Mouse (Mus musculus) heart, postnatal 0 days (tissue): ENCODE results near the gene Erbb2. TPM values are rescaled to one million over a fixed set of nuclear protein-coding genes. Genes with fewer than 3 reads are reported as not detected.
A peak's percentile ranks its signal among the peaks of the same experiment; 100 is the strongest.

Experiments used
- ATAC-seq: fragments of 200-750 bp; cut with Nextera tagmentation; 2 replicates; pipeline ENCODE4 v1.8.0; 2017; ENCODE audit warnings: low read depth, moderate number of reproducible peaks, moderate library complexity; ENCODE audit not compliant: insufficient read depth
- DNase-seq: peaks from one replicate; pipeline ENCODE4 v3.0.0-alpha.2; 2016; ENCODE audit warnings: low spot score
- H3K27ac ChIP-seq: fragments of 300-500 bp; sonication (generic); 2 replicates; pipeline ENCODE4 v1.5.1; 2014; ENCODE audit warnings: low read depth, mild to moderate bottlenecking
- H3K27me3 ChIP-seq: fragments of 300-500 bp; sonication (generic); 2 replicates; pipeline ENCODE4 v1.6.1; 2014; ENCODE audit warnings: low read length, mixed read lengths; ENCODE audit not compliant: control insufficient read depth, insufficient read depth
- H3K36me3 ChIP-seq: fragments of 300-500 bp; sonication (generic); replicated peaks from 2 replicates; pipeline ENCODE4 v1.6.1; 2014; ENCODE audit warnings: low read length, mixed read lengths; ENCODE audit not compliant: control insufficient read depth, insufficient read depth
- H3K4me1 ChIP-seq: fragments of 300-500 bp; sonication (generic); 2 replicates; pipeline ENCODE4 v1.6.1; 2014; ENCODE audit warnings: antibody characterized with exemption; ENCODE audit not compliant: control insufficient read depth, insufficient read depth
- H3K4me2 ChIP-seq: fragments of 300-500 bp; sonication (generic); 2 replicates; pipeline ENCODE4 v1.6.1; 2014; ENCODE audit warnings: low read depth, mild to moderate bottlenecking, low read length, moderate library complexity
- H3K4me3 ChIP-seq: fragments of 300-500 bp; sonication (generic); 2 replicates; pipeline ENCODE4 v1.5.1; 2014; ENCODE audit warnings: low read depth, low read length
- H3K9ac ChIP-seq: fragments of 300-500 bp; sonication (generic); replicated peaks from 2 replicates; pipeline ENCODE4 v1.6.1; 2014; ENCODE audit warnings: low read depth, low read length, mixed read lengths
- H3K9me3 ChIP-seq: fragments of 300-500 bp; sonication (generic); replicated peaks from 2 replicates; pipeline ENCODE4 v1.6.1; 2016; ENCODE audit warnings: low read length; ENCODE audit not compliant: control insufficient read depth
- CTCF ChIP-seq: IDR thresholded peaks from 2 replicates; pipeline ENCODE4 v1.5.1; 2016; ENCODE audit warnings: antibody characterized with exemption, control low read depth, low read depth
- EP300 ChIP-seq: IDR thresholded peaks from 2 replicates; pipeline ENCODE4 v1.6.1; 2016; ENCODE audit warnings: antibody characterized with exemption, low read depth
- WGBS: fragments of 180-500 bp; shearing (Covaris S2); extraction: QIAGEN DNeasy Blood & Tissue Kit; methylation state at CpG from one replicate; pipeline ENCODE4 v1.1.7; 2014; 5-methylcytosine and 5-hydroxymethylcytosine counted together
- polyA plus RNA-seq: library from polyadenylated mRNA; unstranded; fragments of >200 nt; fragmentation: Nextera tagmentation; extraction: Ambion mirVana; gene quantifications from 2 replicates; pipeline ENCODE4 v1.2.1, GENCODE M21; 2015
- total RNA-seq: library from RNA; depleted of rRNA; stranded (reverse); fragments of >200 nt; gene quantifications from 2 replicates; pipeline ENCODE4 v1.2.3, GENCODE M21; 2014; ENCODE audit warnings: low replicate concordance

Gene Erbb2
- total and polyA plus RNA-seq, 2 experiments from 2014 or later: 15.5 to 23.2 TPM

DNA sequence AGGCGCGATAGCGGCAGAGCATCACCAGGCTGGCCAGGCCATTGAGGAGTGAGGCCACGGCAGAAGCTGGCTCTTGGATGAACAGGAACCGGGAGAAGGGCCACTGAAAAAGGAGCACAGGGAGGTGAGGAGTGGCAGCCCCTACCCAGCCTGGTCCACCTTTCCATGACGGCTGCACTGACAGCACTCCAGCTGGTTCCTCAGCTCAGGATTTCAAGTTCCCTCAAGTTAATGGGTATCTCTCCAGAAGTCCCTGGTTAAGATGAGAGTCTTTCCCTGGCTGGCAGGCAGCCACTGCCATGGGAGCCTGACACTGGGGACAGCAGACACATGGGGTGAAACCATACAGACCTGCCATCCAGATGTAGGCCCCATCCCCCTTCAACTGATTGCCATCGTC lies 14.3 kb upstream of the Erbb2 start:
- DNase-seq (no peak), ATAC-seq (no peak)
- Histone ChIP-seq H3K9ac (no peak overlapping the region), H3K27ac (no peak overlapping the region), H3K9me3 (no peaks in the 10 kb centered on the region), H3K36me3 (0 out of 2 replicates have a peak, but pooled peaks cover 9% of the 10 kb centered on the region), H3K4me3 (no peak overlapping the region), H3K27me3 (no peaks in the 10 kb centered on the region), H3K4me2 (no peak overlapping the region), H3K4me1 (peaks cover 34% of the 10 kb centered on the region)
- no peak for TF ChIP-seq CTCF
- no peak for TF ChIP-seq EP300
- 86% methylated on average over 7 of the region's 7 CpGs for WGBS

DNA sequence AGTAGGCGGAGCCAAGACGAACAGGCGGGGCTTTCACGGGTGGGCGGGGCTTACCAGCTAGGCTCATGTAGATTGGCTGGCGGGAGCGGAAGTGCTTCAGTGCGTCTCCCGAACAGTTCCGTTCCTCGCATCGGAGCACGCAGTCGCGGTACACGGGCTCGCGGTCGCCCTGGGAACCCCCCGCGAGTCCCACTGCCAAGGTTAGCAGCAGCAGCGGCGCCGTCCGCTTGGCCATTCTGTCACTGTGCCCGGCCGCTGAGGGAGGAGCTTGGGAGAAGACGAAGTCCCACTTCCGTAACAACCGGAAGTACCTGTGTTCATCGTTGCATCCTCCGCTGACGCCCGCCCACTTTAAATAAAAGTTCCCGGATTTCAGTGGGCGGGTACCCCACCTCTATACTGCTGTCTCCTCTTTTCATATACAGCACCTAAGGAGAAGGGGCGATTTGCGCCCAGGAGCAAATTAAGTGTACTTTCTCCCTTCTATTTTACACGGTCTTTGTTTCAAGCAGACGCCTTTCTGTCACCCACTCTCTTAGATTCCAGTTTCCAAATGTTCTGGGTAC lies 12.0 kb upstream of the Erbb2 start, which contains the start of gene Pgap3:
Gene Pgap3 (minus strand): TSS at position 330 of the 566 bp plus-strand sequence.
- peak within 1 kb of the TSS; percentile 72 for H3K4me2 ChIP-seq
- H3K27ac ChIP-seq: peak within 1 kb of the TSS; percentile 93
- DNase-seq (peak; percentile 85), ATAC-seq (peak; percentile 84)
- under 1% methylated on average over 40 of the region's 40 CpGs for WGBS
- peaks cover 13% of the 10 kb centered on the region for H3K4me1 ChIP-seq
- peak within 1 kb of the TSS; percentile 63 for H3K9ac ChIP-seq
- peak within 1 kb of the TSS; percentile 65 for H3K4me3 ChIP-seq
- H3K9me3 ChIP-seq: no peaks in the 10 kb centered on the region
- no peak for TF ChIP-seq CTCF
- no peak for TF ChIP-seq EP300
- H3K36me3 ChIP-seq: 0 out of 2 replicates have a peak, but pooled peaks cover 9% of the 10 kb centered on the region
- H3K27me3 ChIP-seq: no peaks in the 10 kb centered on the region

- peak overlapping the region; percentile 65 for H3K4me3 ChIP-seq
- DNase-seq (no peak), ATAC-seq (no peak)
- H3K9me3 ChIP-seq: no peaks in the 10 kb centered on the region
- TF ChIP-seq CTCF: no peak
- peak overlapping the region; percentile 72 for H3K4me2 ChIP-seq
- peak overlapping the region; percentile 93 for H3K27ac ChIP-seq
- 0 out of 2 replicates have a peak, but pooled peaks cover 9% of the 10 kb centered on the region for H3K36me3 ChIP-seq
- WGBS: 55% methylated on average over 3 of the region's 3 CpGs
- H3K9ac ChIP-seq: peak overlapping the region; percentile 63
- H3K4me1 ChIP-seq: peaks cover 11% of the 10 kb centered on the region
- no peaks in the 10 kb centered on the region for H3K27me3 ChIP-seq
These were observed 11.5 kb upstream of the Erbb2 start for GRCm38 (mm10) chr11:98400816-98401215.

- WGBS: 66% methylated on average over 6 of the region's 6 CpGs
- Histone ChIP-seq H3K4me1 (peaks cover 14% of the 10 kb centered on the region; the same call in 1 of the 2 replicates), H3K4me3 (no peak overlapping the region), H3K27me3 (no peaks in the 10 kb centered on the region), H3K4me2 (no peak overlapping the region), H3K9me3 (no peaks in the 10 kb centered on the region), H3K9ac (no peak overlapping the region), H3K36me3 (no peaks in the 10 kb centered on the region), H3K27ac (no peak overlapping the region)
- DNase-seq (no peak), ATAC-seq (no peak)
- TF ChIP-seq EP300 (no peak), CTCF (no peak)
These were observed 5.6 kb upstream of the Erbb2 start for GRCm38 (mm10) chr11:98406621-98407020.

DNA sequence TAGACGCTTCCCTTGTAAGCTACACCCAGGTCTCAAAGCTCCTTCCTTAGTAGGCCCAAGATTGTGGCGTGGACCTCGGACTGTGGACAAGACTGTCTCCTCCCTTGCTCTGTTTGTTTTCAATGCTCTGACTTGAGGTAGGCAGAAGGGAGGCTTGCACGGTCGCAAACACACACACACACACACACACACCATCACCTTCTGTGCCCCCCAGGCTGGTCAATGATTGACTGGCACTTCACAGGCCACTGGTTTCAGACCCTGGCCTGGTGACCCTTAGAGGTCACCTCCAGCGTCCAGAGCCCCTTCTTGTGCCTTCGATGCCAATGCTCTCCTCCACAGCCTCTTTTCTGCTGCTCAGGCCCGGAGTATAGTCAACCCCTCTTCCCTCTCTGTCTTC lies 3.4 kb upstream of the Erbb2 start:
- no peaks in the 10 kb centered on the region for H3K9me3 ChIP-seq
- DNase-seq (no peak), ATAC-seq (no peak)
- peak overlapping the region; percentile 31; the same call in 1 of the 2 replicates for H3K4me2 ChIP-seq
- peaks cover 24% of the 10 kb centered on the region for H3K4me1 ChIP-seq
- H3K9ac ChIP-seq: 0 out of 2 replicates have a peak overlapping the region, but pooled peaks have one; percentile 15
- TF ChIP-seq EP300 (no peak), CTCF (no peak)
- H3K27me3 ChIP-seq: no peaks in the 10 kb centered on the region
- H3K27ac ChIP-seq: peak overlapping the region; percentile 1; the same call in 1 of the 2 replicates
- WGBS: 63% methylated on average over 8 of the region's 8 CpGs
- H3K36me3 ChIP-seq: no peaks in the 10 kb centered on the region
- 0 out of 2 replicates have a peak overlapping the region, but pooled peaks have one; percentile 1 for H3K4me3 ChIP-seq
